In the genomic region with DNA sequence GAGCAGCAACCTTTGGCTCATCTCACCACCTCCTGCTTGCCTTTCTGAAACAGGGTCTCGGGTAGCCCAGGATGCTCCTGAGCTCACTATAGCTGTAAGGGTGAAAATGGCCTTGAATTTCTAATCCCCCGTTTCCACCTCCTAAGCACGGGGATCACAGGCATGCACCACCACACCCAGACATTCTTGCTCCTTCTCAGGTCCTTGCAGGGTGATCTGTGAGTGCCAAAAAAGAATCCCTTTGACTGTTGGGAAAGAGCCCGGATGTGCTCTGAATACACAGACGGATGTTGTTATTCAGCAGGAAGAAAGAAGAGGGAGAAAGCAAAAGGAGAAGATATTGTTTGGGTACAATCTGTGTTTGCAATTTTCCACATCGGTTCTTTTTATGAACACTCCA, we compare ENCODE assay signal across 20 mouse cellular contexts.
"Had no signal": no experiment of that assay in that cellular context is flagged by ENCODE, and none has a peak within 500 bp of the region (broad histone marks: within the 10 kb centered on the region; RNA-seq: fewer than 3 reads in every experiment).

No protein-coding gene starts in this region.

- H3K27me3 ChIP-seq: limb, embryonic 15.5 days; neural tube, embryonic 12.5 days; stomach, embryonic 15.5 days had no signal

- H3K4me3 ChIP-seq: limb, embryonic 12.5 days; limb, embryonic 15.5 days; liver, embryonic 12.5 days; liver, embryonic 15.5 days; neural tube, embryonic 12.5 days; stomach, embryonic 15.5 days had no signal

- H3K36me3 ChIP-seq: limb, embryonic 12.5 days; limb, embryonic 15.5 days; liver, embryonic 12.5 days; liver, embryonic 15.5 days; neural tube, embryonic 12.5 days; stomach, embryonic 15.5 days had no signal

- H3K4me1 ChIP-seq: limb, embryonic 12.5 days; limb, embryonic 15.5 days; liver, embryonic 12.5 days; liver, embryonic 15.5 days; neural tube, embryonic 12.5 days; stomach, embryonic 15.5 days had no signal

- H3K4me2 ChIP-seq: limb, embryonic 12.5 days; limb, embryonic 15.5 days; liver, embryonic 12.5 days; liver, embryonic 15.5 days; midbrain, embryonic 11.5 days; neural tube, embryonic 12.5 days; stomach, embryonic 15.5 days had no signal

- ATAC-seq: intestine, postnatal 0 days; liver, embryonic 12.5 days had no signal

- DNase-seq: kidney, adult 2 months; kidney, postnatal 25 days; left cerebral cortex, postnatal 4 days; lung, adult 2 months; lung, postnatal 14 days; lung, postnatal 4 days; midbrain, embryonic 14.5 days; right cerebral cortex, adult 18-20 months; right cerebral cortex, postnatal 25 days; spleen, adult 18-20 months; thymus, postnatal 25 days had no signal

- H3K9me3 ChIP-seq: limb, embryonic 12.5 days; limb, embryonic 15.5 days; liver, embryonic 12.5 days; liver, embryonic 15.5 days; neural tube, embryonic 12.5 days; stomach, embryonic 15.5 days had no signal

- H3K9ac ChIP-seq: limb, embryonic 12.5 days; limb, embryonic 15.5 days; liver, embryonic 12.5 days; liver, embryonic 15.5 days; neural tube, embryonic 12.5 days; stomach, embryonic 15.5 days had no signal

- H3K27ac ChIP-seq: kidney, postnatal 0 days; limb, embryonic 12.5 days; limb, embryonic 15.5 days; liver, embryonic 12.5 days; liver, embryonic 15.5 days; neural tube, embryonic 12.5 days; stomach, embryonic 15.5 days had no signal
